Mouse (Mus musculus): ENCODE results near the gene Myo18a. TPM values are rescaled to one million over a fixed set of nuclear protein-coding genes. Genes with fewer than 3 reads are reported as not detected.

Myo18a gene
- total RNA-seq, 2 experiments from 2014 or later: 345 to 399 TPM

GRCm38 (mm10) chr11:77835109-77835508 lies 72.1 kb downstream of the Myo18a start:
- H3K4me3 ChIP-seq: no peak overlapping the region
- DNase-seq: no peak
- H3K27ac ChIP-seq: no peak overlapping the region
- peak; percentile 35; the same call in 1 of the 2 replicates for TF ChIP-seq CTCF (IDR thresholded peaks at IDR 0.05)
- intact Hi-C loops (cut with DNase I): no loop called here

- Histone ChIP-seq H3K4me3 (no peak overlapping the region), H3K27ac (no peak overlapping the region)
- no peak for DNase-seq
- no peak for TF ChIP-seq CTCF (IDR thresholded peaks at IDR 0.05)
- intact Hi-C loops (cut with DNase I): no loop called here
Observed at GRCm38 (mm10) chr11:77836290-77836689, 73.2 kb downstream of the Myo18a start.

GRCm38 (mm10) chr11:77836751-77837150 lies 73.7 kb downstream of the Myo18a start:
- no peak for DNase-seq
- H3K4me3 ChIP-seq: no peak overlapping the region
- no peak for TF ChIP-seq CTCF (IDR thresholded peaks at IDR 0.05)
- H3K27ac ChIP-seq: no peak overlapping the region
- intact Hi-C loops (cut with DNase I): no loop called here

GRCm38 (mm10) chr11:77837856-77838255 lies 74.8 kb downstream of the Myo18a start:
- intact Hi-C loops (cut with DNase I): no loop called here
- TF ChIP-seq CTCF (IDR thresholded peaks at IDR 0.05): no peak
- Histone ChIP-seq H3K27ac (no peak overlapping the region), H3K4me3 (no peak overlapping the region)
- DNase-seq: no peak

GRCm38 (mm10) chr11:77840523-77841245 lies 77.6 kb downstream of the Myo18a start:
- TF ChIP-seq CTCF (IDR thresholded peaks at IDR 0.05): no peak
- Histone ChIP-seq H3K4me3 (no peak overlapping the region), H3K27ac (no peak overlapping the region)
- DNase-seq: no peak
- intact Hi-C loops (cut with DNase I): no loop called here

- no peak for TF ChIP-seq CTCF (IDR thresholded peaks at IDR 0.05)
- H3K4me3 ChIP-seq: no peak overlapping the region
- intact Hi-C loops (cut with DNase I): no loop called here
- no peak overlapping the region for H3K27ac ChIP-seq
- DNase-seq: no peak
Observed at GRCm38 (mm10) chr11:77843068-77843905, 80.2 kb downstream of the Myo18a start.

- Histone ChIP-seq H3K27ac (no peak overlapping the region), H3K4me3 (no peak overlapping the region)
- DNase-seq: no peak
- TF ChIP-seq CTCF (IDR thresholded peaks at IDR 0.05): no peak
- intact Hi-C loops (cut with DNase I): no loop called here
Observed at GRCm38 (mm10) chr11:77843906-77844200, 80.8 kb downstream of the Myo18a start.

- no peak for TF ChIP-seq CTCF (IDR thresholded peaks at IDR 0.05)
- intact Hi-C loops (cut with DNase I): no loop called here
- no peak for DNase-seq
- Histone ChIP-seq H3K4me3 (no peak overlapping the region), H3K27ac (no peak overlapping the region)
Observed at GRCm38 (mm10) chr11:77847599-77848128, 84.6 kb downstream of the Myo18a start.

- Histone ChIP-seq H3K27ac (no peak overlapping the region), H3K4me3 (no peak overlapping the region)
- intact Hi-C loops (cut with DNase I): no loop called here
- DNase-seq: peak; percentile 64
- no peak for TF ChIP-seq CTCF (IDR thresholded peaks at IDR 0.05)
Observed at GRCm38 (mm10) chr11:77848131-77848530, 85.1 kb downstream of the Myo18a start.

GRCm38 (mm10) chr11:77849151-77849550 lies 86.1 kb downstream of the Myo18a start:
- no peak for DNase-seq
- no peak overlapping the region for H3K27ac ChIP-seq
- H3K4me3 ChIP-seq: no peak overlapping the region
- no peak for TF ChIP-seq CTCF (IDR thresholded peaks at IDR 0.05)
- intact Hi-C loops (cut with DNase I): no loop called here

GRCm38 (mm10) chr11:77850401-77851244 lies 87.6 kb downstream of the Myo18a start:
- Histone ChIP-seq H3K4me3 (peak overlapping the region; percentile 7; the same call in 1 of the 2 replicates), H3K27ac (no peak overlapping the region; the same call in 1 of the 2 replicates)
- peak; percentile 50 for DNase-seq
- intact Hi-C loops (cut with DNase I): no loop called here
- TF ChIP-seq CTCF (IDR thresholded peaks at IDR 0.05): no peak

- Histone ChIP-seq H3K4me3 (no peak overlapping the region), H3K27ac (no peak overlapping the region)
- DNase-seq: no peak
- no peak for TF ChIP-seq CTCF (IDR thresholded peaks at IDR 0.05)
- intact Hi-C loops (cut with DNase I): no loop called here
Observed at GRCm38 (mm10) chr11:77851483-77852010, 88.5 kb downstream of the Myo18a start.

All from gastrocnemius, adult 2 months (tissue).